Mouse (Mus musculus) C2C12 (cell line): ENCODE results near the gene Adck1.

ENCODE experiments used
- CTCF ChIP-seq: IDR thresholded peaks from one replicate; pipeline ENCODE4 v1.5.1; 2011; ENCODE audit not compliant: control insufficient read depth, insufficient read depth, insufficient read length
- MYOG ChIP-seq: IDR thresholded peaks from one replicate; pipeline ENCODE4 v1.6.1; 2011; ENCODE audit not compliant: control insufficient read depth, insufficient read length; ENCODE audit errors: extremely low read depth

- TF ChIP-seq CTCF, result no peak
- no peak for TF ChIP-seq MYOG
Observed at GRCm38 (mm10) chr12:88459461-88459860, 99.1 kb downstream of the Adck1 start.
